In the genomic region with DNA sequence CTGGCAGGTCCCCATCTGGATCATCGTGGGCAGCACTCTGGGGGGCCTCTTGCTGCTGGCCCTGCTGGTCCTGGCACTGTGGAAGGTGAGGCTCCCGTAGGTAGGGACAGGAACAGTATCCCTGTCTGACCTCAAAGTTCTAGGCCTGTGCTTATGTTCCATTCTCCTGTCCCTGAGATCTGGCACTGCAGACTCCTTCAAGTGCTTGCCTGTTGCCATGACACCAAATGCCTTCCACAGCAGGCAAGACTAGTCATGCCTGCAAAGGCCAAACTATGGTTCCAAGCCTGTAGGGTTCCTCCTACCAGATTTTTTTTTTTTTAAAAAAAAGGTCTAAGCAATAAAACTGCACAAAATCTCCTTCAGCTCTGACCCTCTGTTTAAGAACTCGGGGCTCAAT, we compare ENCODE assay signal across 9 mouse cellular contexts. TPM values are rescaled to one million over a fixed set of nuclear protein-coding genes. Genes with fewer than 3 reads are reported as not detected.
DNase-seq lines count a peak whose midpoint lies in the region; ATAC-seq and TF ChIP-seq lines count a peak whose summit lies in the region.
"Had no signal": no experiment of that assay in that cellular context is flagged by ENCODE, and none has a peak within 500 bp of the region (broad histone marks: within the 10 kb centered on the region; RNA-seq: fewer than 3 reads in every experiment).

No protein-coding gene starts in this region.

- no peak for TF ChIP-seq EP300 in heart, postnatal 0 days (IDR thresholded peaks at IDR 0.05; ENCODE audit: low read depth)

- H3K9me3 ChIP-seq in heart, postnatal 0 days (replicated peaks; ENCODE audit: control insufficient read depth, low read length) = no peaks in the 10 kb centered on the region

- H3K4me1 ChIP-seq in heart, postnatal 0 days (ENCODE audit: control insufficient read depth, insufficient read depth) = no peaks in the 10 kb centered on the region

- H3K4me3 ChIP-seq in heart, postnatal 0 days (ENCODE audit: low read depth, low read length) = no peak overlapping the region

- no peaks in the 10 kb centered on the region for H3K27me3 ChIP-seq in heart, postnatal 0 days (ENCODE audit: control insufficient read depth, insufficient read depth, low read length)

- TF ChIP-seq CTCF in heart, postnatal 0 days (IDR thresholded peaks at IDR 0.05; ENCODE audit: low read depth) = no peak
- no peak for TF ChIP-seq CTCF in brain, embryonic 14.5 days (IDR thresholded peaks at IDR 0.05; ENCODE audit: borderline replicate concordance, extremely low read depth, insufficient read depth, insufficient read length)

- no peak; the same call in 1 of the 2 replicates for ATAC-seq in heart, postnatal 0 days (ENCODE audit: insufficient read depth, low read depth)
- no peak for ATAC-seq in CD4-positive, CD25-positive, alpha-beta regulatory T cell, adult 4 months

- H3K36me3 ChIP-seq in heart, postnatal 0 days (replicated peaks; ENCODE audit: control insufficient read depth, insufficient read depth, low read length) = no peaks in the 10 kb centered on the region

- H3K27ac ChIP-seq in heart, postnatal 0 days (ENCODE audit: low read depth) = no peak overlapping the region

- 44% methylated on average over 3 of the region's 3 CpGs for WGBS in heart, postnatal 0 days

- no peak overlapping the region for H3K4me2 ChIP-seq in heart, postnatal 0 days (ENCODE audit: low read depth, low read length)

- peak; percentile 34 for DNase-seq in heart, postnatal 0 days (ENCODE audit: low spot score)
- no peak for DNase-seq in heart, adult 8-10 months (ENCODE audit: low spot score)
- peak; percentile 19 for DNase-seq in 3T3-L1 (ENCODE audit: low read depth, low spot score)
- peak; percentile 64 for DNase-seq in brain, embryonic 14.5 days (ENCODE audit: low read depth)
- DNase-seq in kidney, postnatal 14 days = peak; percentile 34
- DNase-seq in T-cell, adult 2 months (ENCODE audit: low spot score) = no peak
- no peak for DNase-seq in layer of hippocampus, postnatal 10 days (ENCODE audit: low spot score in 2 of 2)
- DNase-seq: cerebellum, adult 18-20 months had no signal

- H3K9ac ChIP-seq in heart, postnatal 0 days (replicated peaks; ENCODE audit: low read depth, low read length) = no peak overlapping the region

- TF ChIP-seq POLR2A in brain, embryonic 14.5 days (IDR thresholded peaks at IDR 0.05; ENCODE audit: borderline replicate concordance, extremely low read depth, insufficient read depth, insufficient read length, poor library complexity, severe bottlenecking) = no peak

RNA-seq across cellular contexts. Expression of a gene that starts 29.8 kb away (rescaled TPM):
- 28.9 and 39.4 TPM in 2 replicates for total RNA-seq in heart, postnatal 0 days (2014; rRNA removed; ENCODE audit: low replicate concordance)
- 5.8 and 6.8 TPM in 2 replicates for polyA plus RNA-seq in heart, postnatal 0 days (2015; fragmentation: Nextera tagmentation; extraction: Ambion mirVana)
- 10 to 100 TPM; 13.7 to 14.5 (median 14.1) TPM for total RNA-seq in heart, adult 8-10 months (2022)
- polyA plus RNA-seq in brain, embryonic 14.5 days (2012; rRNA removed) = 48.8 and 89.5 TPM in 2 replicates
- total RNA-seq in layer of hippocampus, postnatal 10 days (2021) = 100 to 1,000 TPM; 114 to 116 TPM
- polyA plus RNA-seq in CD4-positive, CD25-positive, alpha-beta regulatory T cell, adult 4 months (2017; shearing (Covaris generic)) = 1 to 10 TPM; 3.9 to 4.7 TPM

RNA-seq across cellular contexts. Expression of a gene that starts 56.6 kb away (rescaled TPM):
- total RNA-seq in heart, postnatal 0 days (2014; rRNA removed; ENCODE audit: low replicate concordance) = 38.3 and 43.0 TPM in 2 replicates
- 12.3 and 12.6 TPM in 2 replicates for polyA plus RNA-seq in heart, postnatal 0 days (2015; fragmentation: Nextera tagmentation; extraction: Ambion mirVana)
- total RNA-seq in heart, adult 8-10 months (2022) = 10 to 100 TPM; 23.9 to 28.4 (median 26.4) TPM
- polyA plus RNA-seq in brain, embryonic 14.5 days (2012; rRNA removed) = 13.7 and 13.8 TPM in 2 replicates
- total RNA-seq in layer of hippocampus, postnatal 10 days (2021) = 1 to 10 TPM; 9.2 to 9.7 TPM
- 10 to 100 TPM in 1 of 2 experiments, 1 to 10 TPM in 1; 9.2 to 10.8 TPM for polyA plus RNA-seq in CD4-positive, CD25-positive, alpha-beta regulatory T cell, adult 4 months (2017; shearing (Covaris generic))

Comparison
In these comparisons a context has a peak if more than half of its experiments do, and no peak if none do; other contexts are left out.
1. DNase-seq: peak in heart, postnatal 0 days (single experiment), 3T3-L1 (single experiment), brain, embryonic 14.5 days (single experiment) and kidney, postnatal 14 days (single experiment); none in heart, adult 8-10 months (single experiment), T-cell, adult 2 months (single experiment) and layer of hippocampus, postnatal 10 days (0 of 2).